Mouse (Mus musculus) embryonic facial prominence, embryonic 12.5 days (tissue): ENCODE measurements around the gene Zfp428. TPM values are rescaled to one million over a fixed set of nuclear protein-coding genes. Genes with fewer than 3 reads are reported as not detected.

ENCODE experiments used
- ATAC-seq: fragments of 200-750 bp; cut with Nextera tagmentation; 2 replicates; pipeline ENCODE4 v1.8.0; 2017; ENCODE audit not compliant: insufficient number of reproducible peaks, insufficient read depth, low FRiP score, low TSS enrichment
- H3K27ac ChIP-seq: fragments of 300-500 bp; sonication (generic); 2 replicates; pipeline ENCODE4 v1.5.1; 2016; ENCODE audit warnings: mild to moderate bottlenecking
- H3K27me3 ChIP-seq: fragments of 300-500 bp; sonication (generic); 2 replicates; pipeline ENCODE4 v1.6.1; 2016; ENCODE audit warnings: mild to moderate bottlenecking, moderate library complexity
- H3K36me3 ChIP-seq: fragments of 300-500 bp; sonication (generic); 2 replicates; pipeline ENCODE4 v1.6.1; 2016; ENCODE audit warnings: mild to moderate bottlenecking
- H3K4me1 ChIP-seq: fragments of 300-500 bp; sonication (generic); 2 replicates; pipeline ENCODE4 v1.6.1; 2016
- H3K4me2 ChIP-seq: fragments of 300-500 bp; sonication (generic); replicated peaks from 2 replicates; pipeline ENCODE4 v1.6.1; 2016; ENCODE audit warnings: mild to moderate bottlenecking, moderate library complexity
- H3K4me3 ChIP-seq: fragments of 300-500 bp; sonication (generic); 2 replicates; pipeline ENCODE4 v1.5.1; 2016; ENCODE audit warnings: mild to moderate bottlenecking
- H3K9ac ChIP-seq: fragments of 300-500 bp; sonication (generic); 2 replicates; pipeline ENCODE4 v1.6.1; 2016; ENCODE audit warnings: mild to moderate bottlenecking, moderate library complexity
- H3K9me3 ChIP-seq: fragments of 300-500 bp; sonication (generic); 2 replicates; pipeline ENCODE4 v1.6.1; 2016; ENCODE audit warnings: mild to moderate bottlenecking, moderate library complexity
- WGBS: fragments of 180-500 bp; shearing (Covaris S2); methylation state at CpG from one replicate; pipeline ENCODE4 v1.1.7; 2016; 5-methylcytosine and 5-hydroxymethylcytosine counted together
- polyA plus RNA-seq: library from polyadenylated mRNA; unstranded; fragments of >200 nt; fragmentation: Nextera tagmentation; extraction: Ambion mirVana; gene quantifications from 2 replicates; pipeline ENCODE4 v1.2.1, GENCODE M21; 2016

The Zfp428 gene
- polyA plus RNA-seq, 1 experiment from 2014 or later = 100 TPM

DNA sequence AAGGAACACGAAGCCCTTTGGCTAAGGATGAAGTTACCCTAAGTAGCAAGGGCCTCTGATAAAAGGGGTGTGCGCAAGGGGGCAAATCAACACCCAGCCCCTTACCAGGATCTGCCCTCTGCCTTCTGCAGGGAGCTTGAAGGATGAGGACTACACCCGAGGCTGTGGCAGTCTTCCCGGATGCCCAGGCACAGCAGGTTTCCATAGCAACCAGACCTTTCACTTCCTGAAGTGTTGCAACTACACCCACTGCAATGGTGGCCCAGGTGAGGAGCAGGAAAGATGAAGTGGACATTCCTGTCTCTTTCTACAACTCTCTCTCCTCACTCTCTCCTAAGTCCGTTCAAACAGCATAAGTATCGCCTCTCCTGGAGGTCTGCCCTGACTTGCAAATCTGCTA lies 34.4 kb upstream of the Zfp428 start:
- Histone ChIP-seq H3K4me3 (no peak overlapping the region), H3K27me3 (no peaks in the 10 kb centered on the region), H3K4me2 (no peak overlapping the region), H3K9me3 (0 out of 2 replicates have a peak, but pooled peaks cover 3% of the 10 kb centered on the region), H3K36me3 (no peaks in the 10 kb centered on the region), H3K4me1 (no peaks in the 10 kb centered on the region), H3K9ac (no peak overlapping the region), H3K27ac (no peak overlapping the region)
- WGBS = 84% methylated on average over 6 of the region's 6 CpGs
- no peak for ATAC-seq

DNA sequence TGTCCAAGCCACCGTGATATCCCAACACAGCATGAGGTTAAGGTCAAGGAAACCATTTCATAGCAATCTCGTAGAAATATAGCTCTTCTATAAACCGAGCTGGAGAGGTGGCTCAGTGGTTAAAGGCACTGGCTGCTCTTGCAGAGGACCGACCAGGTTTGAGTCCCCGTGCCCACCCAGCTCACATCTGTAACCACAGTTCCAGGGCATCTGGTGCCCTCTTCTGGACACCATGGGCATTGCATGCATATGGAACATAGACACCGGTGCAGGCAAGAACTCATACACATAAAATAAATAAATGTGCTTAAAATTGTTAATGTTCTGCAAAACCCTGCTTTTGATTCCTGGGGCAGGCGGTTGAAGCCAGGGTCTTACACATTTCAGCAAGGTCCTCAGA lies 33.9 kb upstream of the Zfp428 start:
- 73% methylated on average over 7 of the region's 7 CpGs for WGBS
- Histone ChIP-seq H3K27ac (no peak overlapping the region), H3K4me3 (no peak overlapping the region), H3K9me3 (0 out of 2 replicates have a peak, but pooled peaks cover 3% of the 10 kb centered on the region), H3K36me3 (no peaks in the 10 kb centered on the region), H3K4me1 (no peaks in the 10 kb centered on the region), H3K4me2 (no peak overlapping the region), H3K9ac (no peak overlapping the region), H3K27me3 (no peaks in the 10 kb centered on the region)
- ATAC-seq = no peak

DNA sequence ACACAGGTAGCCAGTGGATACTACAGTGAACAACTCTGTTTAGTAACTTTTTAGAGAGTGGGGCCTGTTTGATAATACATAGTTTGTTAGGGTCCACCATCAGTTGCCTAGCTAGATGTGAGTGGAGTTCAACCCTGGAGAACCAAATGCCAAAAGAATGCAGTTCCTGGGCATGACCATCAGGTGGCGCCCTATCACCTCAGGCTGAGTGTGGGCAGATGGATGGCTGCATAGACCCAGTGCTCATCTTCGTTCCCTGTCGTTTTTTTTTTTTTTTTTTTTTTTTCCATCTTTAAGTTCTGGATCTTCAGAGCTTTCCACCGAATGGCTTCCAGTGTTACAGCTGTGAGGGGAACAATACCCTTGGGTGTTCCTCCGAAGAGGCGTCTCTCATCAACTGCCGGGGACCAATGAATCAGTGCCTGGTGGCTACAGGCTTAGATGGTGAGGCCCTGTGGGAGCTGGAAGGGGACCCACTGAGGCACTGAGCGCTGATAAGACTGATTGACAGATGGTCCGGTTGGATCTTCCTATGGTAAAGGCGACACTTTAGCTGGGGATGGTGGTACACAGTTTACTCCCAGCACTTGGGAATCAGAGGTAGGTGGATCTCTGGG lies 32.8 kb upstream of the Zfp428 start:
- H3K4me3 ChIP-seq = no peak overlapping the region
- no peaks in the 10 kb centered on the region for H3K4me1 ChIP-seq
- H3K9ac ChIP-seq = no peak overlapping the region
- H3K27me3 ChIP-seq = 0 out of 2 replicates have a peak, but pooled peaks cover 4% of the 10 kb centered on the region
- 0 out of 2 replicates have a peak, but pooled peaks cover 2% of the 10 kb centered on the region for H3K9me3 ChIP-seq
- H3K36me3 ChIP-seq = no peaks in the 10 kb centered on the region
- no peak overlapping the region for H3K4me2 ChIP-seq
- H3K27ac ChIP-seq = no peak overlapping the region
- ATAC-seq = no peak
- WGBS = 46% methylated on average over 10 of the region's 10 CpGs

GRCm38 (mm10) chr7:24474811-24475506 lies 31.8 kb upstream of the Zfp428 start:
- Histone ChIP-seq H3K4me2 (0 out of 2 replicates have a peak overlapping the region, but pooled peaks have one; percentile 12), H3K4me3 (no peak overlapping the region)

GRCm38 (mm10) chr7:24476338-24476737 lies 30.5 kb upstream of the Zfp428 start:
- 79% methylated on average over 8 of the region's 8 CpGs for WGBS
- Histone ChIP-seq H3K9ac (no peak overlapping the region), H3K36me3 (no peaks in the 10 kb centered on the region), H3K4me2 (no peak overlapping the region), H3K27me3 (0 out of 2 replicates have a peak, but pooled peaks cover 5% of the 10 kb centered on the region), H3K27ac (no peak overlapping the region), H3K9me3 (no peaks in the 10 kb centered on the region), H3K4me1 (peaks cover 6% of the 10 kb centered on the region), H3K4me3 (no peak overlapping the region)
- ATAC-seq = no peak

More at GRCm38 (mm10) chr7:24474811-24475506, 31.8 kb upstream of the Zfp428 start:
- Histone ChIP-seq H3K27ac (no peak overlapping the region), H3K36me3 (no peaks in the 10 kb centered on the region), H3K9me3 (no peaks in the 10 kb centered on the region), H3K27me3 (0 out of 2 replicates have a peak, but pooled peaks cover 5% of the 10 kb centered on the region), H3K4me1 (no peaks in the 10 kb centered on the region), H3K9ac (no peak overlapping the region)
- ATAC-seq = no peak
- 25% methylated on average over 21 of the region's 21 CpGs for WGBS

DNA sequence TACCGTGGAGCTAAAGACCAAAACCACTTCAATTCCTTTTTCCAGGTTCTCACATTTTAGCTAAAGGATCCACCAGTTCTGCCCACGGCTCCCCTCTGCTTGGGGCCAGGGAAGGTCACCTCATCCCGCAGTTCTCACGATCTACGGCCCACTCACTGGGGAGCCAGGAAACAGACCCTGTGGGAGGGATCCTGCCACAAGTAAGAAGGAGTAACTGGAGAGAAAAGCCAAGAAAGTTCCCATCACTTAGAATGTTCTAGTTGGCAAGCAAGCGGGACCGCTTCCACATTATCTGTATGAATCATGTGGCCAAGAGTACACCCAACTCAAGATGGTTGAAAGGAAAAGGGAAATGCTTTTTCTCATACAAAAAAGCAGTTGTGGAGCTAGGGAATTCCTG lies 29.9 kb upstream of the Zfp428 start:
- Histone ChIP-seq H3K27me3 (0 out of 2 replicates have a peak, but pooled peaks cover 5% of the 10 kb centered on the region), H3K9ac (no peak overlapping the region), H3K9me3 (no peaks in the 10 kb centered on the region), H3K36me3 (no peaks in the 10 kb centered on the region), H3K4me3 (no peak overlapping the region), H3K4me2 (no peak overlapping the region), H3K27ac (no peak overlapping the region), H3K4me1 (peaks cover 6% of the 10 kb centered on the region)
- ATAC-seq = no peak
- 87% methylated on average over 7 of the region's 7 CpGs for WGBS

DNA sequence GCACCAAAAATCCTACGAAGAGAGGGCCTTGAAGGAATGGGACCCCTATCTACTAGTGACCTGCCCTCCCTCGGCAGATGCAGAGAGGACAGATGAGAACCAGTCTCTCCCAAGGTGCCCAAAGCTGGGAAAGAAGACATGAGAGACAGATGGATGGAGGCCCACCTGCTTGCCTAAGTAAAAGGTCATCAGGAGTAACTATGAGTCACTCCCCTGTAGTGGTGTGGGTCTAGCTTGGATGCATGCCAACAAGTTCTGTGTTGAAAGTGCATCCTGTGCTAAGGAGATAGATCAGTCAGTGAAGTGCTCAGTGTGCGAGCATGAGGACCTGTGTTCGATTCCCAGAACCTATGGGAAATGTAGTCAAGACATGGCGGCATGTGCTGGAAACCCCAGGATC lies 27.9 kb upstream of the Zfp428 start:
- Histone ChIP-seq H3K9ac (no peak overlapping the region), H3K27me3 (peaks cover 14% of the 10 kb centered on the region; the same call in 1 of the 2 replicates), H3K4me3 (no peak overlapping the region), H3K4me1 (peaks cover 13% of the 10 kb centered on the region), H3K9me3 (no peaks in the 10 kb centered on the region), H3K36me3 (no peaks in the 10 kb centered on the region), H3K4me2 (no peak overlapping the region), H3K27ac (no peak overlapping the region)
- no peak for ATAC-seq
- 89% methylated on average over 5 of the region's 5 CpGs for WGBS

- Histone ChIP-seq H3K9ac (no peak overlapping the region), H3K4me2 (no peak overlapping the region), H3K4me1 (peaks cover 13% of the 10 kb centered on the region), H3K27ac (no peak overlapping the region), H3K4me3 (no peak overlapping the region), H3K9me3 (no peaks in the 10 kb centered on the region), H3K27me3 (peaks cover 14% of the 10 kb centered on the region; the same call in 1 of the 2 replicates), H3K36me3 (no peaks in the 10 kb centered on the region)
- WGBS = 93% methylated on average over 2 of the region's 2 CpGs
- no peak for ATAC-seq
Observed at GRCm38 (mm10) chr7:24479685-24480084, 27.1 kb upstream of the Zfp428 start.

- peak overlapping the region; percentile 66; the same call in 1 of the 2 replicates for H3K4me3 ChIP-seq
- H3K27ac ChIP-seq = no peak overlapping the region
- H3K27me3 ChIP-seq = peaks cover 18% of the 10 kb centered on the region; the same call in 1 of the 2 replicates
- ATAC-seq = no peak
- no peaks in the 10 kb centered on the region for H3K9me3 ChIP-seq
- H3K9ac ChIP-seq = no peak overlapping the region
- no peaks in the 10 kb centered on the region for H3K36me3 ChIP-seq
- peak overlapping the region; percentile 98; the same call in 1 of the 2 replicates for H3K4me2 ChIP-seq
- peaks cover 13% of the 10 kb centered on the region for H3K4me1 ChIP-seq
- WGBS = 59% methylated on average over 18 of the region's 18 CpGs
Observed at GRCm38 (mm10) chr7:24480121-24480941, 26.5 kb upstream of the Zfp428 start.

GRCm38 (mm10) chr7:24480986-24481473 lies 25.8 kb upstream of the Zfp428 start:
- peaks cover 24% of the 10 kb centered on the region; the same call in 1 of the 2 replicates for H3K27me3 ChIP-seq
- WGBS = 13% methylated on average over 14 of the region's 14 CpGs
- H3K9me3 ChIP-seq = no peaks in the 10 kb centered on the region
- H3K4me3 ChIP-seq = peak overlapping the region; percentile 66
- no peaks in the 10 kb centered on the region for H3K36me3 ChIP-seq
- peak; percentile 35; the same call in 1 of the 2 replicates for ATAC-seq
- H3K9ac ChIP-seq = peak overlapping the region; percentile 65
- H3K4me2 ChIP-seq = peak overlapping the region; percentile 98
- H3K27ac ChIP-seq = no peak overlapping the region
- peaks cover 13% of the 10 kb centered on the region for H3K4me1 ChIP-seq

GRCm38 (mm10) chr7:24481474-24482207 lies 25.2 kb upstream of the Zfp428 start, which contains the start of gene Cadm4:
TSS of gene Cadm4 (plus strand) at chr7:24482023.
- Histone ChIP-seq H3K27ac (no peak within 1 kb of the TSS; the same call in 1 of the 2 replicates), H3K9ac (peak within 1 kb of the TSS; percentile 65), H3K4me3 (peak within 1 kb of the TSS; percentile 66), H3K4me2 (peak within 1 kb of the TSS; percentile 98), H3K9me3 (no peaks in the 10 kb centered on the region), H3K4me1 (peaks cover 17% of the 10 kb centered on the region), H3K27me3 (peaks cover 24% of the 10 kb centered on the region; the same call in 1 of the 2 replicates), H3K36me3 (no peaks in the 10 kb centered on the region)
- WGBS = 2% methylated on average over 75 of the region's 83 CpGs
- ATAC-seq = peak; percentile 54
